Mouse (Mus musculus) CH12.LX (cell line): ENCODE measurements around the gene Atp8b3. TPM values are rescaled to one million over a fixed set of nuclear protein-coding genes. Genes with fewer than 3 reads are reported as not detected.

Experiments
- DNase-seq: peaks from one replicate; pipeline ENCODE4 v3.0.0-alpha.2; 2013; ENCODE audit errors: extremely low read depth
- H3K27ac ChIP-seq: 2 replicates; pipeline ENCODE4 v1.5.1; 2012; ENCODE audit warnings: low read depth, mild to moderate bottlenecking, control low read depth, moderate library complexity; ENCODE audit not compliant: insufficient read depth
- H3K27me3 ChIP-seq: replicated peaks from 2 replicates; pipeline ENCODE3; 2012; ENCODE audit warnings: inconsistent platforms
- H3K36me3 ChIP-seq, 2 experiments: replicated peaks in 1 of 2; 2 replicates each; pipeline versions ENCODE3 to v1.6.1; 2012; ENCODE audit warnings: inconsistent platforms in 1 of 2, low read length in 1 of 2, mild to moderate bottlenecking in 1 of 2, mixed read lengths in 1 of 2, moderate library complexity in 1 of 2; ENCODE audit not compliant: control insufficient read depth in 1 of 2, insufficient read depth in 1 of 2
- H3K4me1 ChIP-seq, 2 experiments: 2 replicates each; pipeline ENCODE4 v1.6.1; 2012; ENCODE audit warnings: inconsistent platforms in 1 of 2, moderate library complexity in 1 of 2; ENCODE audit not compliant: insufficient read depth in 2 of 2, control insufficient read depth in 1 of 2
- H3K4me2 ChIP-seq: 2 replicates; pipeline ENCODE4 v1.6.1; 2012; ENCODE audit warnings: low read depth, mild to moderate bottlenecking, control low read depth; ENCODE audit not compliant: poor library complexity, insufficient read depth, severe bottlenecking
- H3K4me3 ChIP-seq, 3 experiments: fragments of 150-350 bp in 1 of 3; sonication (generic) in 1 of 3; replicated peaks in 1 of 3; 2 replicates each; pipeline versions ENCODE3 to v1.5.1; 2011 to 2012; ENCODE audit warnings: low read depth in 2 of 3, low read length in 2 of 3, mild to moderate bottlenecking in 2 of 3, moderate library complexity in 2 of 3, control low read depth in 1 of 3, improper control_type of control experiment in 1 of 3, inconsistent platforms in 1 of 3, mixed read lengths in 1 of 3; ENCODE audit not compliant: poor library complexity in 1 of 3
- H3K79me2 ChIP-seq: replicated peaks from 2 replicates; pipeline ENCODE4 v1.6.1; 2012; ENCODE audit warnings: mild to moderate bottlenecking, moderate library complexity; ENCODE audit not compliant: control insufficient read depth, poor library complexity, insufficient read depth, severe bottlenecking; ENCODE audit errors: extremely low read depth
- H3K9ac ChIP-seq: 2 replicates; pipeline ENCODE4 v1.6.1; 2012; ENCODE audit warnings: low read depth, mild to moderate bottlenecking, control low read depth, moderate library complexity; ENCODE audit not compliant: insufficient read depth
- H3K9me3 ChIP-seq: replicated peaks from 2 replicates; pipeline ENCODE3; 2012; ENCODE audit warnings: low read length, inconsistent platforms, mixed read lengths
- BHLHE40 ChIP-seq: IDR thresholded peaks from 2 replicates; pipeline ENCODE4 v1.6.1; 2011; ENCODE audit warnings: mild to moderate bottlenecking, low read depth, low read length, improper control_type of control experiment
- CTCF ChIP-seq, 2 experiments: IDR thresholded peaks in 1 of 2; conservative IDR thresholded peaks in 1 of 2; 2 replicates each; pipeline ENCODE4 v1.5.1; 2011 to 2012; ENCODE audit warnings: low read depth in 2 of 2, low read length in 2 of 2, improper control_type of control experiment in 1 of 2, inconsistent platforms in 1 of 2, mild to moderate bottlenecking in 1 of 2, moderate library complexity in 1 of 2
- ELF1 ChIP-seq: IDR thresholded peaks from 2 replicates; pipeline ENCODE4 v1.6.1; 2014; ENCODE audit warnings: low read depth, mild to moderate bottlenecking, inconsistent platforms, low read length, improper control_type of control experiment
- EP300 ChIP-seq: IDR thresholded peaks from 2 replicates; pipeline ENCODE4 v1.6.1; 2011; ENCODE audit warnings: low read length, improper control_type of control experiment
- ETS1 ChIP-seq: conservative IDR thresholded peaks from 2 replicates; pipeline ENCODE4 v1.6.1; 2012; ENCODE audit warnings: low read depth, mild to moderate bottlenecking, inconsistent platforms, low read length, improper control_type of control experiment, moderate library complexity
- IRF4 ChIP-seq: IDR thresholded peaks from 2 replicates; pipeline ENCODE4 v1.6.1; 2014; ENCODE audit warnings: low read depth, mild to moderate bottlenecking, inconsistent platforms, low read length, improper control_type of control experiment
- JUN ChIP-seq: IDR thresholded peaks from 2 replicates; pipeline ENCODE4 v1.6.1; 2011; ENCODE audit warnings: low read depth, mild to moderate bottlenecking, low read length, improper control_type of control experiment, moderate library complexity; ENCODE audit not compliant: insufficient read depth
- KAT2A ChIP-seq: IDR thresholded peaks from 2 replicates; pipeline ENCODE4 v1.6.1; 2012; ENCODE audit warnings: low read length, improper control_type of control experiment, inconsistent platforms; ENCODE audit not compliant: insufficient replicate concordance
- MAX ChIP-seq: IDR thresholded peaks from 2 replicates; pipeline ENCODE4 v1.6.1; 2011; ENCODE audit warnings: low read length, improper control_type of control experiment
- MAZ ChIP-seq: IDR thresholded peaks from 2 replicates; pipeline ENCODE4 v1.6.1; 2012; ENCODE audit warnings: low read depth, mild to moderate bottlenecking, inconsistent platforms, low read length, improper control_type of control experiment, moderate library complexity
- MEF2A ChIP-seq: IDR thresholded peaks from 2 replicates; pipeline ENCODE4 v1.6.1; 2014; ENCODE audit warnings: low read depth, mild to moderate bottlenecking, inconsistent platforms, low read length, improper control_type of control experiment, borderline replicate concordance
- MXI1 ChIP-seq: IDR thresholded peaks from 2 replicates; pipeline ENCODE4 v1.6.1; 2011; ENCODE audit warnings: mild to moderate bottlenecking, low read depth, low read length, improper control_type of control experiment
- MYC ChIP-seq: IDR thresholded peaks from 2 replicates; pipeline ENCODE4 v1.6.1; 2011; ENCODE audit warnings: low read depth, mild to moderate bottlenecking, improper control_type of control experiment, low read length
- NELFE ChIP-seq: IDR thresholded peaks from 2 replicates; pipeline ENCODE4 v1.6.1; 2011; ENCODE audit warnings: low read depth, low read length, improper control_type of control experiment
- NRF1 ChIP-seq: IDR thresholded peaks from 2 replicates; pipeline ENCODE4 v1.6.1; 2014; ENCODE audit warnings: low read depth, mild to moderate bottlenecking, inconsistent platforms, low read length, improper control_type of control experiment, moderate library complexity
- POLR2A ChIP-seq: IDR thresholded peaks from 2 replicates; pipeline ENCODE4 v1.6.1; 2011; ENCODE audit warnings: low read depth, mild to moderate bottlenecking, improper control_type of control experiment, low read length
- POLR2AphosphoS2 ChIP-seq: IDR thresholded peaks from 2 replicates; pipeline ENCODE4 v1.6.1; 2011; ENCODE audit warnings: low read depth, low read length, improper control_type of control experiment
- RAD21 ChIP-seq: IDR thresholded peaks from 2 replicates; pipeline ENCODE4 v1.6.1; 2011; ENCODE audit warnings: low read depth, mild to moderate bottlenecking, low read length, improper control_type of control experiment, moderate library complexity
- SMC3 ChIP-seq: IDR thresholded peaks from 2 replicates; pipeline ENCODE4 v1.6.1; 2011; ENCODE audit warnings: low read depth, low read length, improper control_type of control experiment
- TBP ChIP-seq: conservative IDR thresholded peaks from 2 replicates; pipeline ENCODE4 v1.6.1; 2011; ENCODE audit warnings: low read depth, low read length, improper control_type of control experiment
- TCF12 ChIP-seq: IDR thresholded peaks from 2 replicates; pipeline ENCODE4 v1.6.1; 2014; ENCODE audit warnings: low read depth, mild to moderate bottlenecking, inconsistent platforms, low read length, improper control_type of control experiment
- UBTF ChIP-seq: IDR thresholded peaks from 2 replicates; pipeline ENCODE4 v1.6.1; 2012; ENCODE audit warnings: low read depth, mild to moderate bottlenecking, inconsistent platforms, low read length, improper control_type of control experiment, moderate library complexity
- ZKSCAN1 ChIP-seq: IDR thresholded peaks from 2 replicates; pipeline ENCODE4 v1.6.1; 2012; ENCODE audit warnings: low read depth, inconsistent platforms, low read length, improper control_type of control experiment, borderline replicate concordance
- ZNF384 ChIP-seq: IDR thresholded peaks from 2 replicates; pipeline ENCODE4 v1.6.1; 2012; ENCODE audit warnings: low read depth, low read length, improper control_type of control experiment, inconsistent platforms
- dilution Hi-C: fragments of 300-500 bp; cut with MboI; formaldehyde crosslinking; loops from 2 replicates; pipeline ENCODE4 v1.14.3; 2020; ENCODE audit warnings: low sequenced_read_pairs; ENCODE audit not compliant: extremely low pct_unique_long_range_greater_than_20kb, extremely low pct_ligation_motif_present
- in situ Hi-C: fragments of 300-500 bp; cut with MboI; formaldehyde crosslinking; loops from 3 replicates; pipeline ENCODE4 v1.14.3; 2019; ENCODE audit warnings: low sequenced_read_pairs, low pct_ligation_motif_present, low pct_unique_long_range_greater_than_20kb, mixed read lengths
- polyA plus RNA-seq: library from polyadenylated mRNA; unstranded; fragments of >175 nt; gene quantifications from 2 replicates; pipeline ENCODE4 v1.2.1, GENCODE M21; 2012; ENCODE audit warnings: low read depth; ENCODE audit not compliant: insufficient read length
- total RNA-seq, 2 experiments: library from RNA; depleted of rRNA; stranded (reverse); fragments of 300-350 nt in 1 of 2; fragments of >200 nt in 1 of 2; gene quantifications; 2 replicates each; pipeline ENCODE4 v1.2.3; 2012 to 2014

Gene Atp8b3
- total and polyA plus RNA-seq, 3 experiments: 0.08 to 0.27 (median 0.21) TPM

GRCm38 (mm10) chr10:80583047-80583446 lies 44.1 kb upstream of the Atp8b3 start:
- H3K4me2 ChIP-seq: no peak overlapping the region
- dilution Hi-C loops (no loop called here), in situ Hi-C loops (no loop called here)
- no peak overlapping the region for H3K27ac ChIP-seq
- no peaks in the 10 kb centered on the region for H3K27me3 ChIP-seq
- no peak overlapping the region for H3K9ac ChIP-seq
- H3K79me2 ChIP-seq: peaks cover 7% of the 10 kb centered on the region
- H3K9me3 ChIP-seq: no peaks in the 10 kb centered on the region
- DNase-seq: no peak
- H3K36me3 ChIP-seq: peaks cover 31 to 61% of the 10 kb centered on the region in 2 experiments
- no peak overlapping the region for H3K4me3 ChIP-seq
- H3K4me1 ChIP-seq: peaks cover 21 to 73% of the 10 kb centered on the region in 2 experiments
- TF ChIP-seq ZNF384 (peak; percentile 50), NRF1 (no peak)
- TF ChIP-seq, all 38 proteins: peak for 1

- in situ Hi-C loops: loop anchor here (5.0 kb wide), 1 partner anchor 108 kb away; no protein-coding TSS in a partner anchor
- H3K4me2 ChIP-seq: peak overlapping the region; percentile 76
- dilution Hi-C loops: no loop called here
- TF ChIP-seq ETS1 (0 out of 2 replicates have a peak, but pooled peaks have one; percentile 22), ZNF384 (0 out of 2 replicates have a peak, but pooled peaks have one; percentile 15), RAD21 (peak; percentile 60), BHLHE40 (0 out of 2 replicates have a peak, but pooled peaks have one; percentile 43), JUN (no peak), EP300 (0 out of 2 replicates have a peak, but pooled peaks have one; percentile 7), MAX (peak; percentile 58; the same call in 1 of the 2 replicates), MEF2A (peak; percentile 12; the same call in 1 of the 2 replicates), MYC (peak; percentile 93), MXI1 (peak; percentile 61; the same call in 1 of the 2 replicates), POLR2A (peak; percentile 47; the same call in 1 of the 2 replicates), SMC3 (peak; percentile 87), KAT2A (no peak), TCF12 (no peak), TBP (no peak), CTCF (conservative IDR thresholded peaks at IDR 0.05 in 1 of 2, IDR thresholded peaks at IDR 0.05 in 1 of 2; ENCODE audit: low read depth in 2 of 2, low read length in 2 of 2) (peak in 1 of 2 experiments; percentile 88), ELF1 (0 out of 2 replicates have a peak, but pooled peaks have one; percentile 26), UBTF (no peak), IRF4 (peak; percentile 51), ZKSCAN1 (no peak), NELFE (peak; percentile 56), MAZ (peak; percentile 64; the same call in 1 of the 2 replicates), POLR2AphosphoS2 (no peak)
- TF ChIP-seq, all 38 proteins: peak for 16
- H3K27ac ChIP-seq: peak overlapping the region; percentile 62
- peaks cover 15 to 49% of the 10 kb centered on the region in 2 experiments for H3K4me1 ChIP-seq
- peak overlapping the region; percentile 68 for H3K9ac ChIP-seq
- no peaks in the 10 kb centered on the region for H3K27me3 ChIP-seq
- peaks cover 8 to 37% of the 10 kb centered on the region in 2 experiments for H3K36me3 ChIP-seq
- H3K9me3 ChIP-seq: no peaks in the 10 kb centered on the region
- H3K79me2 ChIP-seq: peaks cover 27% of the 10 kb centered on the region
- H3K4me3 ChIP-seq: peak overlapping the region; percentile 57 to 91 (median 69)
- DNase-seq: peak; percentile 96
Observed at GRCm38 (mm10) chr10:80578911-80579310, 40.0 kb upstream of the Atp8b3 start.
